Mouse (Mus musculus): ENCODE measurements at regions not wholly inside any gene's neighbourhood (a gene's known extent, or its start where the extent isn't known, plus 50 kb on each side); places are given as distances from the start of the nearest gene placed in this dataset.
A peak's percentile ranks its signal among the peaks of the same experiment; 100 is the strongest.

- Histone ChIP-seq H3K4me2 (replicated peaks) (no peak overlapping the region), H3K36me3 (no peaks in the 10 kb centered on the region), H3K4me3 (no peak overlapping the region), H3K9me3 (no peaks in the 10 kb centered on the region), H3K27ac (replicated peaks) (no peak overlapping the region), H3K27me3 (0 out of 2 replicates have a peak, but pooled peaks cover 7% of the 10 kb centered on the region), H3K9ac (replicated peaks) (no peak overlapping the region), H3K4me1 (no peaks in the 10 kb centered on the region)
- 70% methylated on average over 6 of the region's 6 CpGs for WGBS
- no peak for ATAC-seq (ENCODE audit: low FRiP score, low read depth)
Measured at GRCm38 (mm10) chr4:124135165-124135470, 217.3 kb upstream of the 4930535I16Rik start.

- no peaks in the 10 kb centered on the region for H3K36me3 ChIP-seq
- H3K9me3 ChIP-seq = no peaks in the 10 kb centered on the region
- H3K4me3 ChIP-seq = no peak overlapping the region
- H3K4me2 ChIP-seq (replicated peaks) = no peak overlapping the region
- H3K9ac ChIP-seq (replicated peaks) = no peak overlapping the region
- WGBS = 41% methylated on average over 6 of the region's 6 CpGs
- H3K27me3 ChIP-seq = 0 out of 2 replicates have a peak, but pooled peaks cover 7% of the 10 kb centered on the region
- H3K27ac ChIP-seq (replicated peaks) = no peak overlapping the region
- H3K4me1 ChIP-seq = no peaks in the 10 kb centered on the region
- ATAC-seq (ENCODE audit: low FRiP score, low read depth) = no peak
Measured at GRCm38 (mm10) chr4:124134341-124135164, 216.7 kb upstream of the 4930535I16Rik start.

- no peaks in the 10 kb centered on the region for H3K36me3 ChIP-seq
- no peak overlapping the region for H3K4me2 ChIP-seq (replicated peaks)
- no peak for ATAC-seq (ENCODE audit: low FRiP score, low read depth)
- 74% methylated on average over 5 of the region's 5 CpGs for WGBS
- no peak overlapping the region for H3K4me3 ChIP-seq
- no peak overlapping the region for H3K9ac ChIP-seq (replicated peaks)
- no peaks in the 10 kb centered on the region for H3K4me1 ChIP-seq
- H3K9me3 ChIP-seq = no peaks in the 10 kb centered on the region
- no peak overlapping the region for H3K27ac ChIP-seq (replicated peaks)
- H3K27me3 ChIP-seq = 0 out of 2 replicates have a peak, but pooled peaks cover 7% of the 10 kb centered on the region
Measured at GRCm38 (mm10) chr4:124130946-124131345, 213.1 kb upstream of the 4930535I16Rik start.

DNA sequence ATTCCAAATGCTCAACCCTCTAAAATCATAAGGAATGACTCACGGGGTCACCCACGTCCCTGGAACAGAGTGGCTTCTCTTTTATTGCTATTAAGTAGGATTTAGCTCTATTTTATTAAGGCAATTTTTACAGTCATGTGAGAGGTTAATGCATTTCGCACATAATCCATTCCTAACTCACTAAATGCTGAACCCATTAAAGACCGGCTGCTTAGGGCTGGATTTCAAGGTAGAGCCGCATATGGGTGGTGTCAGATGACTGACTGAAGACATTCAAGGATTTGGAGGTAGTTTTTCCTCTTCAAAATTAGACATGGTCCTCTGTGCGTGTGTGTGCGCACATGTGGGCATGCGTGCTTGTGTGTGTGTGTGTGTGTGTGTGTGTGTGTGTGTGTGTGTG, 208.4 kb upstream of the 4930535I16Rik start:
- no peak overlapping the region for H3K4me2 ChIP-seq (replicated peaks)
- H3K36me3 ChIP-seq = no peaks in the 10 kb centered on the region
- H3K27me3 ChIP-seq = no peaks in the 10 kb centered on the region
- no peaks in the 10 kb centered on the region for H3K9me3 ChIP-seq
- no peaks in the 10 kb centered on the region for H3K4me1 ChIP-seq
- no peak overlapping the region for H3K9ac ChIP-seq (replicated peaks)
- H3K4me3 ChIP-seq = no peak overlapping the region
- no peak overlapping the region for H3K27ac ChIP-seq (replicated peaks)
- ATAC-seq (ENCODE audit: low FRiP score, low read depth) = no peak
- 91% methylated on average over 8 of the region's 8 CpGs for WGBS

DNA sequence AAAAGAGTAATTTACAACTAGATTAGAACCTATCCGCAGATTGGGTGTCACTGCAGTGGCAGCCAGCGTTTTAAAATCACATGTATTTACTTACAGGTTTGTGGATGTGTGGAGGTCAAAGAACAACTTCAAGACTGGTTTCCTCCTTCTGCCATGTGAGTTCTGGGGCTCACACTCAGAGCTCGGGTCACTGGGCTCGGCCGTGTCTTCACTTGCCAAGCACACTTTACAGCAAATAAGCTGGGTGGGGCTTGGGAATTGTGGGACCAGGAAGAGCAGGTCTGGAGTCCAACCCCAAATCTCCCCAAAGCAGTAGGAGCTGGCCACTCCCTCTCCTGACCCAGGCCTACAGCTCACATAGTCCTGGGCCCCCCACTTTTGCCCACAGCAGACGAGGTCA, 202.5 kb upstream of the 4930535I16Rik start:
- Histone ChIP-seq H3K27me3 (no peaks in the 10 kb centered on the region; the same call in 1 of the 2 replicates), H3K36me3 (no peaks in the 10 kb centered on the region), H3K9ac (replicated peaks) (no peak overlapping the region), H3K4me3 (no peak overlapping the region), H3K27ac (replicated peaks) (no peak overlapping the region), H3K9me3 (no peaks in the 10 kb centered on the region), H3K4me1 (no peaks in the 10 kb centered on the region), H3K4me2 (replicated peaks) (no peak overlapping the region)
- no peak for ATAC-seq (ENCODE audit: low FRiP score, low read depth)
- 81% methylated on average over 6 of the region's 6 CpGs for WGBS

GRCm38 (mm10) chr4:124113856-124114345, 196.1 kb upstream of the 4930535I16Rik start:
- peaks cover 5% of the 10 kb centered on the region; the same call in 1 of the 2 replicates for H3K9me3 ChIP-seq
- 87% methylated on average over 12 of the region's 12 CpGs for WGBS

GRCm38 (mm10) chr4:124110705-124111104, 192.9 kb upstream of the 4930535I16Rik start:
- no peaks in the 10 kb centered on the region for H3K4me1 ChIP-seq
- H3K27me3 ChIP-seq = no peaks in the 10 kb centered on the region
- 67% methylated on average over 8 of the region's 8 CpGs for whole genome bisulfite sequencing
- H3K4me3 ChIP-seq = no peak overlapping the region
- H3K27ac ChIP-seq (replicated peaks) = no peak overlapping the region
- no peaks in the 10 kb centered on the region for H3K36me3 ChIP-seq
- H3K9me3 ChIP-seq = peaks cover 5% of the 10 kb centered on the region; the same call in 1 of the 2 replicates
- ATAC-seq (ENCODE audit: low FRiP score, low read depth) = no peak
- no peak overlapping the region for H3K9ac ChIP-seq (replicated peaks)
- H3K4me2 ChIP-seq (replicated peaks) = no peak overlapping the region

More at GRCm38 (mm10) chr4:124113856-124114345, 196.1 kb upstream of the 4930535I16Rik start:
- no peak for ATAC-seq (ENCODE audit: low FRiP score, low read depth)
- Histone ChIP-seq H3K27ac (replicated peaks) (no peak overlapping the region), H3K27me3 (no peaks in the 10 kb centered on the region), H3K9ac (replicated peaks) (no peak overlapping the region), H3K4me3 (no peak overlapping the region), H3K36me3 (no peaks in the 10 kb centered on the region), H3K4me1 (no peaks in the 10 kb centered on the region), H3K4me2 (replicated peaks) (no peak overlapping the region)

- 78% methylated on average over 3 of the region's 3 CpGs for WGBS
- Histone ChIP-seq H3K36me3 (no peaks in the 10 kb centered on the region), H3K27ac (replicated peaks) (no peak overlapping the region), H3K4me1 (no peaks in the 10 kb centered on the region), H3K27me3 (no peaks in the 10 kb centered on the region), H3K4me3 (no peak overlapping the region), H3K4me2 (replicated peaks) (no peak overlapping the region), H3K9ac (replicated peaks) (no peak overlapping the region), H3K9me3 (peaks cover 5% of the 10 kb centered on the region; the same call in 1 of the 2 replicates)
- no peak for ATAC-seq (ENCODE audit: low FRiP score, low read depth)
Measured at GRCm38 (mm10) chr4:124109371-124109770, 191.5 kb upstream of the 4930535I16Rik start.

DNA sequence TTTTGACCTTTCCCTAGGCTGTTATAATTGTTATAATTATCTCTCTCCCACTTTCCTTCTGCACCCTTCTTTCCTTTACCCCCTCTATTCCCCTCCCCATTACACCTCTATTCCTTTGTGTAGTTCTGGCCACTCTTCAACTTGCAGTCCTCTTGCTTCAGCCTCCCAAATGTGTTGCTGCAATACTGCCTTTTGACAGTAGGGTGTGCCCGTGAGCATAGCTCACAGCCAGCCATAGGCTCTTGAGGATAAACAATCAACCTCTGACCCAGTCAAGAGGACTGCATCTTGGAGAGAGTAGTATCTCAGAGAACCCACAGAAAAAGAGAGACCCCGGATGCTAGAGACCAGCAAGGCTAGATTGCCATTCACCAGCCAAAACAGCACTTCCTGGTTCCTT, 184.9 kb upstream of the 4930535I16Rik start:
- Histone ChIP-seq H3K9me3 (no peaks in the 10 kb centered on the region), H3K27ac (replicated peaks) (no peak overlapping the region), H3K4me1 (no peaks in the 10 kb centered on the region), H3K4me3 (no peak overlapping the region), H3K27me3 (no peaks in the 10 kb centered on the region), H3K4me2 (replicated peaks) (no peak overlapping the region), H3K9ac (replicated peaks) (no peak overlapping the region), H3K36me3 (no peaks in the 10 kb centered on the region)
- WGBS = 43% methylated on average over 2 of the region's 2 CpGs
- ATAC-seq (ENCODE audit: low FRiP score, low read depth) = no peak

GRCm38 (mm10) chr4:124086801-124087200, 169.0 kb upstream of the 4930535I16Rik start:
- Histone ChIP-seq H3K36me3 (no peaks in the 10 kb centered on the region), H3K4me2 (replicated peaks) (no peak overlapping the region), H3K4me3 (no peak overlapping the region), H3K4me1 (peaks cover 4% of the 10 kb centered on the region; the same call in 1 of the 2 replicates), H3K27me3 (no peaks in the 10 kb centered on the region), H3K27ac (replicated peaks) (peak overlapping the region; percentile 52; the same call in 1 of the 2 replicates), H3K9me3 (no peaks in the 10 kb centered on the region), H3K9ac (replicated peaks) (no peak overlapping the region)
- 70% methylated on average over 7 of the region's 7 CpGs for WGBS
- ATAC-seq (ENCODE audit: low FRiP score, low read depth) = no peak

- Histone ChIP-seq H3K4me2 (replicated peaks) (no peak overlapping the region), H3K27ac (replicated peaks) (peak overlapping the region; percentile 52), H3K4me1 (peaks cover 4% of the 10 kb centered on the region; the same call in 1 of the 2 replicates), H3K36me3 (no peaks in the 10 kb centered on the region), H3K9me3 (no peaks in the 10 kb centered on the region), H3K9ac (replicated peaks) (no peak overlapping the region), H3K27me3 (no peaks in the 10 kb centered on the region), H3K4me3 (no peak overlapping the region)
- ATAC-seq (ENCODE audit: low FRiP score, low read depth) = no peak
- 83% methylated on average over 7 of the region's 7 CpGs for WGBS
Measured at GRCm38 (mm10) chr4:124086254-124086653, 168.4 kb upstream of the 4930535I16Rik start.

DNA sequence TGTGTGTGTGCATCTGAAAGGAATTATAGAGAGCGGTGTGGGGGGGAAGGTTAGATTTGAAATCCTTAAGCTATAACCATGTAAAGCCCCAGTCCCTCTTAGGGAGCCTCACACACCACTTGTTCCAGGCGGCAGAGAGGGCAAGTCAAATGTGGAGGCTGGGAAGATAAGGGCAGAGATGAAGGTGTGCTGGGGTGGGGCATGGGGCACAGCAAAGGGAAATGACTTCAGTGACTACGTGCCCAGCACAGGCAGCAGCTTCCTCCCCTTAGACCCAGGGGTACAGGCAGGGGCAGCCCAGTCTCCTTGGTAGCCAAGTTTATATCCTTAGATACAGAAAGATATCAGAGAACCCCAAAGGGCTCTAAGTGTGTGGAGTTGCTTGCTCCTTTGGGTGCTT, 161.8 kb upstream of the 4930535I16Rik start:
- H3K4me3 ChIP-seq = no peak overlapping the region
- no peak overlapping the region for H3K4me2 ChIP-seq (replicated peaks)
- 0 out of 2 replicates have a peak, but pooled peaks cover 3% of the 10 kb centered on the region for H3K4me1 ChIP-seq
- 87% methylated on average over 3 of the region's 3 CpGs for WGBS
- H3K27ac ChIP-seq (replicated peaks) = no peak overlapping the region
- ATAC-seq (ENCODE audit: low FRiP score, low read depth) = no peak
- no peaks in the 10 kb centered on the region for H3K9me3 ChIP-seq
- H3K36me3 ChIP-seq = no peaks in the 10 kb centered on the region
- H3K27me3 ChIP-seq = no peaks in the 10 kb centered on the region
- no peak overlapping the region for H3K9ac ChIP-seq (replicated peaks)

Measured in midbrain, embryonic 12.5 days (tissue).